Mouse (Mus musculus): Measurements from ENCODE around the gene Rab25. TPM values are rescaled to one million over a fixed set of nuclear protein-coding genes. Genes with fewer than 3 reads are reported as not detected.

The Rab25 gene
- polyA plus RNA-seq, 1 experiment from 2014 or later = 55.6 TPM

DNA sequence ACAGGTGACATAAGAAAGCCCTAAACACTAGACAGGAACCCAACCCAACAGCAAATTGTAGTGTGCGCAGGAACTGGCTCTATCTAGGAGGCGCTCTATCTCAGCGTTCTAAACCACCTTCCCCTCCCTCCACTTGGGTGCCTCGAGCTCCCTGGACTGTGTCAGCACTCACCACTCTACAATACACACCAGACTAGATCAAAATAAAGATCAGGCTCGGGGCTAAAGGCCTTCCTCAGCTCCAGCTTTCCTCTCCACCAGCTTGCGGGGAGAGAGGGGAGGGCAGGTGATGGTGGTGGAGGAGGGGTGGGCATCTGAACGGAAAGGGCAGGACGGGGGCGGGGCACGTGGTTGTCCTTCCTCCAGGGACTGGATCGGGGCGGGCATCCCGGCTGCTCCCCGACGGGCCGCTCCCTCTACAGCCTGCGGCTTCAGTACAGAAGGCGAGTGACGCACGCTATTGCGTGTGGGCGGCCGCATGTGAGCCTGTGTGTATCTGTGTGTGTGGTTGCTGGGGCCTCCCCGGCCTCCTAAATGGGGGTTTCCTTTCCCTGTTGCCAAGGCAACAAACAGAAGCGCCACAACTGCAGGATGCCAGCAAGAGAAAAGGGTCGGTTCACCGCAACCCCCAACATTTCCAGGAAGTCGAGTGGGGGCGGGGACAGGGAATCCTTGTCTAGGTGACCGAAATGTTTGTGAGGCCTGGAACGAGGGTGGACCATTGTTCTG is 38.2 kb downstream of the Rab25 start, which contains the start of gene Lmna:
Gene Lmna, minus strand, starts transcription at position 265 of the 729 bp plus-strand sequence.
- Histone ChIP-seq H3K27me3 (replicated peaks; ENCODE audit: control insufficient read depth, insufficient read depth, low read length) (no peaks in the 10 kb centered on the region), H3K4me2 (ENCODE audit: low read length) (peak within 1 kb of the TSS; percentile 62), H3K4me3 (ENCODE audit: low read depth, low read length) (peak within 1 kb of the TSS; percentile 43), H3K9ac (ENCODE audit: low read length) (peak within 1 kb of the TSS; percentile 54), H3K27ac (ENCODE audit: low read depth) (peak within 1 kb of the TSS; percentile 94), H3K9me3 (ENCODE audit: control insufficient read depth, low read length) (no peaks in the 10 kb centered on the region), H3K36me3 (ENCODE audit: control insufficient read depth, insufficient read depth, low read length) (no peaks in the 10 kb centered on the region), H3K4me1 (replicated peaks; ENCODE audit: control insufficient read depth, insufficient read depth, low read length) (peaks cover 22% of the 10 kb centered on the region)
- 2% methylated on average over 31 of the region's 31 CpGs for WGBS
- peak; percentile 95 for ATAC-seq (replicated peaks; ENCODE audit: low FRiP score, low TSS enrichment, low read depth)
- peak; percentile 95 for DNase-seq (ENCODE audit: low spot score)

DNA sequence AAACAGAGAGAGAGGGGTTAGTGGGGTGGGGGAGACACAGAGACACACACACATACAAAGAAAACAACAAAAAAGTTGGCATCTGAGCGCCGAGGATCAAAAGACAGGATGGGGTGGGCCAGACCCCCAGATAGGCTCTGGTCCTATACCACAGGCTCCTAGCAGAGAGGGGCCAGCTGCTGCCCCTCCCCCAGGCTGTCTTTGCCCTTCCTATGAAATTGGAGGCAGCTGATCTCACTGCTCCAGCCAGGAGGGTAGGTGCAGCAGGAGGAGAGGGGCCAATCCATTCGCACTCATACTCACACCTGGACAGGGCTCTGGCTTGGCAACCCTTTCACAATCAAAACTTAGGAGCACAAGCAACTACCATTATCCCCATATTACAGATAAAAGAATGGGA is 38.9 kb downstream of the Rab25 start:
- peak overlapping the region; percentile 94 for H3K27ac ChIP-seq (ENCODE audit: low read depth)
- H3K9me3 ChIP-seq (ENCODE audit: control insufficient read depth, low read length) = no peaks in the 10 kb centered on the region
- DNase-seq (ENCODE audit: low spot score) (no peak), ATAC-seq (replicated peaks; ENCODE audit: low FRiP score, low TSS enrichment, low read depth) (no peak; the same call in 1 of the 2 replicates)
- WGBS = 65% methylated on average over 3 of the region's 3 CpGs
- peak overlapping the region; percentile 43; the same call in 1 of the 2 replicates for H3K4me3 ChIP-seq (ENCODE audit: low read depth, low read length)
- peak overlapping the region; percentile 62 for H3K4me2 ChIP-seq (ENCODE audit: low read length)
- H3K36me3 ChIP-seq (ENCODE audit: control insufficient read depth, insufficient read depth, low read length) = no peaks in the 10 kb centered on the region
- peaks cover 22% of the 10 kb centered on the region for H3K4me1 ChIP-seq (replicated peaks; ENCODE audit: control insufficient read depth, insufficient read depth, low read length)
- H3K27me3 ChIP-seq (replicated peaks; ENCODE audit: control insufficient read depth, insufficient read depth, low read length) = no peaks in the 10 kb centered on the region
- peak overlapping the region; percentile 54 for H3K9ac ChIP-seq (ENCODE audit: low read length)

DNA sequence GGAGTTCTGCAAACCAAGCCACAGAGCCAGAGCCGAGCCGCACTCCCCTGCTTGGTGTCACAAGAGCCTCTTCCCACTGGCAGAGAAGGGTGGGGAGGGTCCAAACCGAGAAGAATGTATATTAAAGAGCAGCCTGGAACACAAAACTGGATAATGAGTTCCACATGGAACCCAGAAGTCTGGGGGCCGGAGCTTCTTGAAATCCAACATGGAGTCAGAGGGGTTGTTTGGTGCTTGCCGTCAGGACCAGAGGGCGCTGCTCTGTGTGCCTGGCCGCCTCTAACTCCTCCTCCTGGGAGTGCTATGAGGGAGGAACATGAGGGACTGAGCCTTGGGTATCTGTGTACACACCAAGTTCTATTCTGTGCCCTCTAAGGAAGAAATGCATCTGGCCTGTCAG is 42.3 kb downstream of the Rab25 start:
- H3K4me3 ChIP-seq (ENCODE audit: low read depth, low read length) = no peak overlapping the region
- DNase-seq (ENCODE audit: low spot score) (no peak), ATAC-seq (replicated peaks; ENCODE audit: low FRiP score, low TSS enrichment, low read depth) (no peak)
- H3K9ac ChIP-seq (ENCODE audit: low read length) = no peak overlapping the region
- WGBS = 48% methylated on average over 7 of the region's 7 CpGs
- peaks cover 31% of the 10 kb centered on the region for H3K4me1 ChIP-seq (replicated peaks; ENCODE audit: control insufficient read depth, insufficient read depth, low read length)
- no peaks in the 10 kb centered on the region for H3K9me3 ChIP-seq (ENCODE audit: control insufficient read depth, low read length)
- H3K4me2 ChIP-seq (ENCODE audit: low read length) = no peak overlapping the region
- no peaks in the 10 kb centered on the region for H3K27me3 ChIP-seq (replicated peaks; ENCODE audit: control insufficient read depth, insufficient read depth, low read length)
- no peak overlapping the region for H3K27ac ChIP-seq (ENCODE audit: low read depth)
- no peaks in the 10 kb centered on the region for H3K36me3 ChIP-seq (ENCODE audit: control insufficient read depth, insufficient read depth, low read length)

DNA sequence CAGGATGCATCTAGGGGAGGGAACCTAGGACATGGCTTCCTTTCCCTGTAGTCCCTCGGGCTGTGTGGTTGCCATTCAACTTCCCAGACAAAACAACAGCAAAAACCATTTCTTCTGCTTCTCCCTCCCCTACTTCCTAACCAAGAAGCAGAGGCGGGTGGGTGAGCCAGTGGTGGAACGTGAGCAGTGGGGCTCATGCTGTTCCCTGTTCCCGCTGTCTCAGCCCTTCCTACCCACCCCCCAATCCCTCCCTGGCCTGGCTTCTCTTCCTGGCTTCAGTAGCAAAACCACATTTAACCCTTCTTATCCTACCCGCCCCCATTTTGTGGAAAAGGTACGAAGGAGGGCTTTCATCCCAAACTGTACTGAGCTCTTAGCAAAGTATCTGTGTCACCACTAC is 43.0 kb downstream of the Rab25 start:
- Histone ChIP-seq H3K36me3 (ENCODE audit: control insufficient read depth, insufficient read depth, low read length) (no peaks in the 10 kb centered on the region), H3K4me3 (ENCODE audit: low read depth, low read length) (no peak overlapping the region), H3K27ac (ENCODE audit: low read depth) (no peak overlapping the region), H3K9me3 (ENCODE audit: control insufficient read depth, low read length) (no peaks in the 10 kb centered on the region), H3K27me3 (replicated peaks; ENCODE audit: control insufficient read depth, insufficient read depth, low read length) (no peaks in the 10 kb centered on the region), H3K4me1 (replicated peaks; ENCODE audit: control insufficient read depth, insufficient read depth, low read length) (peaks cover 29% of the 10 kb centered on the region), H3K4me2 (ENCODE audit: low read length) (no peak overlapping the region), H3K9ac (ENCODE audit: low read length) (no peak overlapping the region)
- 73% methylated on average over 6 of the region's 6 CpGs for WGBS
- DNase-seq (ENCODE audit: low spot score) = no peak
- no peak for ATAC-seq (replicated peaks; ENCODE audit: low FRiP score, low TSS enrichment, low read depth)

DNA sequence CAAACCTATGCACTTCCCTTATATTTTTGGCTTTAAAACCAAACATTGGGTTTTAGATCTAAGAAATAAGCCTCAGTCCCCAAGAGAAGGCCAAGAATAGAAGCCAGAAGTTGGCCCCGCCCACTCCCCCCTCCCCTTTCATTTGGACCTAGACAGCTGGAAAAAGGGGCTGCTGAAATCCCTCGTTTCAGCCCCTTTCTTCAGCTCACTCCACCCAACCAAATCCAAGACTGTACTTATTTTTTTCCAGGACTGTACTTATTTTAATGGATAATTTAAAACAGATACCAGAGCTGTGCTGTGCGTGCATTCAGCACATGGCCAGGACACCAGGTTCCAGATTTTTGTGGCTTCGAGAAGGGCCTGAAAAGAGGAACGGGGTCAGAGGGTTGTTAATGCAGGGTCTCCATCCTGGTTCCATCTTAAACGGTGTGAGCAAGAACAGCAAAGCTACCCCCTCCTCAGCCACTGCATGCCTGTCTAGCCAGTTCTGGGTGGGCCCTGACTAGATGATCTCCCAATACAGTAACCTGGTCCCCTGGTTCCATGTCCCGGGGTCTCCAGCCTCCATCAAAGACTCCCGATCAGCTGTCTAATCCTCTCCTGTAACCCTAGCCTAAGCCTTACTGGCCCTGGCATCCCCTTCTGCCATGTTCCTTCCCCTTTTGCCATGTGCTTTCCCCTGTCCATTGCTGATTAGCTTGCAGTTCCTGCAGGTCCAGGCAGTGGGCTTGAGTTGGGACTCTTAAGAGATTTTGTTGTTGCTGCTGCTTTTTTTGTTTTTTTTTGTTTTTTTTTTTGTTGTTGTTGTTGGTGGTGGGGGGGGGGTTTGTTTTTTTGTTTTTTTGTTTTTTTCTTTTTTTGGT is 44.0 kb downstream of the Rab25 start:
- ATAC-seq (replicated peaks; ENCODE audit: low FRiP score, low TSS enrichment, low read depth) (no peak), DNase-seq (ENCODE audit: low spot score) (no peak)
- peak overlapping the region; percentile 62; the same call in 1 of the 2 replicates for H3K27ac ChIP-seq (ENCODE audit: low read depth)
- H3K4me2 ChIP-seq (ENCODE audit: low read length) = no peak overlapping the region
- H3K4me3 ChIP-seq (ENCODE audit: low read depth, low read length) = no peak overlapping the region
- no peaks in the 10 kb centered on the region for H3K27me3 ChIP-seq (replicated peaks; ENCODE audit: control insufficient read depth, insufficient read depth, low read length)
- 49% methylated on average over 8 of the region's 8 CpGs for WGBS
- no peak overlapping the region for H3K9ac ChIP-seq (ENCODE audit: low read length)
- peaks cover 22% of the 10 kb centered on the region for H3K4me1 ChIP-seq (replicated peaks; ENCODE audit: control insufficient read depth, insufficient read depth, low read length)
- no peaks in the 10 kb centered on the region for H3K36me3 ChIP-seq (ENCODE audit: control insufficient read depth, insufficient read depth, low read length)
- H3K9me3 ChIP-seq (ENCODE audit: control insufficient read depth, low read length) = no peaks in the 10 kb centered on the region

DNA sequence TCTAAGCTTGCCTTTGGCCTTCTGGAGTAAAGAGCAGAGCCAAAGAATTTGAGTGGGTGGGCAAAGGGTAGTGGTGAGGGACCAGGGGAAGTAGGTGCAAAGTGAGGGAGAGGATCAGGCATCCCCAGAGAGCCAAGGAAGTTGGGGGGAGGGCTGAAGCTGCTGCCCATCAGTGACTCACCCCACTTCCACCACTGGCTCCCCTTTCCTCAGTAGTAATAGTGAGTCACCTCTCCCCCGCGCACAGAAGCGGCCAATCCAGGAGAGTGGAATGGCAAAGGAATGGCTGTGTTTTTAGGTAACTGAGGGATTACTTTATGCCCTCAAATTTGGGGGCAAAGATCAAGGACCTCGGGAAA is 44.6 kb downstream of the Rab25 start:
- Histone ChIP-seq H3K27ac (ENCODE audit: low read depth) (peak overlapping the region; percentile 62; the same call in 1 of the 2 replicates), H3K4me2 (ENCODE audit: low read length) (peak overlapping the region; percentile 97), H3K4me1 (replicated peaks; ENCODE audit: control insufficient read depth, insufficient read depth, low read length) (peaks cover 21% of the 10 kb centered on the region), H3K9ac (ENCODE audit: low read length) (no peak overlapping the region), H3K36me3 (ENCODE audit: control insufficient read depth, insufficient read depth, low read length) (no peaks in the 10 kb centered on the region), H3K4me3 (ENCODE audit: low read depth, low read length) (peak overlapping the region; percentile 70; the same call in 1 of the 2 replicates), H3K27me3 (replicated peaks; ENCODE audit: control insufficient read depth, insufficient read depth, low read length) (no peaks in the 10 kb centered on the region), H3K9me3 (ENCODE audit: control insufficient read depth, low read length) (no peaks in the 10 kb centered on the region)
- ATAC-seq (replicated peaks; ENCODE audit: low FRiP score, low TSS enrichment, low read depth) (no peak), DNase-seq (ENCODE audit: low spot score) (no peak)
- 22% methylated on average over 4 of the region's 4 CpGs for WGBS

DNA sequence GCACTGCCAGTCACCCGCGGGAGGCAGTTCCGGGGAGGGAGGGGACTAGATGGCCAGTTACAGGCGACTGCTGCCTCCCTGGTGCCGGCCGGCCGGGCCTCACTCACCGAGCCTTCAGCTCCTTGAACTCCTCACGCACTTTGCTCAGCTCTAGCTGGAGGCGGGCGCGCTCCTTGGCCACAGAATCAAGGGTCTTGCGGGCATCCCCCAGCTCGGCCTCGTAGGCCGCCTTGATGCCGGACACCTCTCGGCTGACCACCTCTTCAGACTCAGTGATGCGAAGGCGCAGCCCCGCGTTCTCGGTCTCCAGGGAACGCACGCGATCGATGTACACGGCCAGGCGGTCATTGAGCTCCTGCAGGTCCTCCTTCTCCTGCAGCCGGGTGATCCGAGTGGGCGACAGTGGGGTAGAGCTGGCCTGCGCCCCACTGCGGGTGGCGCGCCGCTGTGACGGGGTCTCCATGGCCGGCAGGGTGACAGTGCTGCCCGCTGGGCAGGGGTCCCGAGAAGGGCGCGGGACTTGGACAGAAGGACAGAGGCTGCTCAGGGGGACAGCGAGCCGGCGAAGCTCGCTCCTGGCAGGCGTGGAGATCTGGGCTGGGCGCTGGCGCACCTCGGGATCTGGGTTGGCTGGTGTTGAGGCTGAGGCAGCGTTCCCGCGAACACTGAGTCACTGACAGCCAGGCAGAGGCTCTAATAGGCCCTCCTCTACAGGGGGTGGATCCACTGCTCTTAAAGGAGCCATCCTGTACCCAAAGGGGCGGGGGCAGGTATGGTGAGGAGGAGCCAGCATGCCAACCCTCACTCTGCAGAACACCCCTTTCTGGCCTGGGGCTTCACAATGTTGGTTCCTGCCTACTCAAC is 45.2 kb downstream of the Rab25 start:
- H3K4me1 ChIP-seq (replicated peaks; ENCODE audit: control insufficient read depth, insufficient read depth, low read length) = peaks cover 21% of the 10 kb centered on the region
- peak overlapping the region; percentile 76 for H3K9ac ChIP-seq (ENCODE audit: low read length)
- no peaks in the 10 kb centered on the region for H3K36me3 ChIP-seq (ENCODE audit: control insufficient read depth, insufficient read depth, low read length)
- ATAC-seq (replicated peaks; ENCODE audit: low FRiP score, low TSS enrichment, low read depth) (peak; percentile 87), DNase-seq (ENCODE audit: low spot score) (peak; percentile 85)
- H3K4me3 ChIP-seq (ENCODE audit: low read depth, low read length) = peak overlapping the region; percentile 70
- H3K4me2 ChIP-seq (ENCODE audit: low read length) = peak overlapping the region; percentile 97
- no peaks in the 10 kb centered on the region for H3K27me3 ChIP-seq (replicated peaks; ENCODE audit: control insufficient read depth, insufficient read depth, low read length)
- no peaks in the 10 kb centered on the region for H3K9me3 ChIP-seq (ENCODE audit: control insufficient read depth, low read length)
- H3K27ac ChIP-seq (ENCODE audit: low read depth) = peak overlapping the region; percentile 62
- under 1% methylated on average over 55 of the region's 55 CpGs for WGBS

DNA sequence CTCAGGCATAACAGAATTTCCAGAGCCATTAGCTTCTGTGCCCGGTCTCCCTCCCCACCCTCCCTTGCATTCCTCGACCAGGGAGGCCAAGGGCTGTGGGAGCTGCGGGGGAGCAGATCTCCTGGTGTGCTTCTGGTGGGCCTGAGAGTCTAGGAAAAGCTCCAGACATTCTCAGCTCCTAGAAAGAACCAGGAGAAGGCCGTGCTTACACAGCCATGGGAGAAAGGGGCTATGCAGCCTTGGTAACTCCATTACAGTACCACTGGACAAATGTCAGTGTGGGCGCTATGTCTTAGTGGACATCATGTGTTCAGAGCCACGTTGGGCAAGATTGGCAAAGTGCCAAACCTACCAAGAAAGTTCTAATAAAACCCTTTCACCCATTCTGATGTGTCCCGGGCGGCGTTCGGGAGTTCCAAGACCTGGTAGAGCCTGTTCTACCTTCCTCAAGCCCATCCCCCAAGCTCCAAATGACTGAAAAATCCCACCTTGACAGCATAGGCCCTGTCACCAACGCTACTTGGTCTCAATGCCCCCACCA is 46.0 kb downstream of the Rab25 start:
- Histone ChIP-seq H3K9me3 (ENCODE audit: control insufficient read depth, low read length) (no peaks in the 10 kb centered on the region), H3K27ac (ENCODE audit: low read depth) (peak overlapping the region; percentile 62), H3K4me1 (replicated peaks; ENCODE audit: control insufficient read depth, insufficient read depth, low read length) (peaks cover 21% of the 10 kb centered on the region), H3K4me2 (ENCODE audit: low read length) (peak overlapping the region; percentile 97), H3K4me3 (ENCODE audit: low read depth, low read length) (peak overlapping the region; percentile 70), H3K9ac (ENCODE audit: low read length) (peak overlapping the region; percentile 76), H3K27me3 (replicated peaks; ENCODE audit: control insufficient read depth, insufficient read depth, low read length) (no peaks in the 10 kb centered on the region), H3K36me3 (ENCODE audit: control insufficient read depth, insufficient read depth, low read length) (no peaks in the 10 kb centered on the region)
- ATAC-seq (replicated peaks; ENCODE audit: low FRiP score, low TSS enrichment, low read depth) (no peak), DNase-seq (ENCODE audit: low spot score) (peak; percentile 65)
- WGBS = 23% methylated on average over 11 of the region's 11 CpGs
